Mouse (Mus musculus): ENCODE results near the gene Fhad1. TPM values are rescaled to one million over a fixed set of nuclear protein-coding genes. Genes with fewer than 3 reads are reported as not detected.

Gene Fhad1
- polyA plus RNA-seq, 2 experiments: 0.11 to 0.23 TPM

DNA sequence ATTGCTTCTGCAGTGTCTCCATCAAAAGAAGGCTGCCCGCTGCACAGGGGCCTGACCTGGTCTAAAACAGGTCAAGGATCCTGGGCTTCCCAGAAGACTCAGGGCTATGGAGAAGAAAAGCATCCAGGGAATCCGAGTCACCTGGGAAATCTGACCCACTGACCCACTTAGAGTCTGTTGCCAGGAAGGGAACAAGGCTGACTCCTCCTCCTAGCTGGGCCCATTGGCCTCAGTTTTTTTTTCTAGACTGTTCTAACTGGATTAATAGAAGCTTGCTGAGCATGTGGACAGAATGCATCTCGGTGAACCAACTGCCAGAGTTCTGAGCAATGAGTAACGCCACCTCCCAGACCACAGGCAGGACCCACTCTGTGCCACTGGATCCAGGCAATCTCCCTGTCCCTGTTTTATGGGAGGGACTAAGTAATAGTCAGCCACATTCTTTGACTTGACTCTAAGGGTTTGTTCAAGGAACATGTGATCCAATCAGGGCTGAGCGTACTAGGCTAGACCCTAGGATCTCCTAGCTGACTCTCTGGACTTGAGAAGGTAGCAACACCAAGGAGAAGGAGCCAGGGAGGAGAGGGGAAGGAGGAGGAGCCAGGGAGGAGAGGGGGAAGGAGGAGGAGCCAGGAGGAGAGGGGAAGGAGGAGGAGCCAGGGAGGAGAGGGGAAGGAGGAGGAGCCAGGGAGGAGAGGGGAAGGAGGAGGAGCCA, 21.4 kb downstream of the Fhad1 start:
- no peaks in the 10 kb centered on the region for H3K36me3 ChIP-seq (replicated peaks; ENCODE audit: control insufficient read depth, insufficient read depth, low read depth)
- ATAC-seq (ENCODE audit: insufficient read depth): peak; percentile 12; the same call in 1 of the 2 replicates
- WGBS (ENCODE audit: insufficient replicate concordance): 50% methylated on average over 5 of the region's 5 CpGs

DNA sequence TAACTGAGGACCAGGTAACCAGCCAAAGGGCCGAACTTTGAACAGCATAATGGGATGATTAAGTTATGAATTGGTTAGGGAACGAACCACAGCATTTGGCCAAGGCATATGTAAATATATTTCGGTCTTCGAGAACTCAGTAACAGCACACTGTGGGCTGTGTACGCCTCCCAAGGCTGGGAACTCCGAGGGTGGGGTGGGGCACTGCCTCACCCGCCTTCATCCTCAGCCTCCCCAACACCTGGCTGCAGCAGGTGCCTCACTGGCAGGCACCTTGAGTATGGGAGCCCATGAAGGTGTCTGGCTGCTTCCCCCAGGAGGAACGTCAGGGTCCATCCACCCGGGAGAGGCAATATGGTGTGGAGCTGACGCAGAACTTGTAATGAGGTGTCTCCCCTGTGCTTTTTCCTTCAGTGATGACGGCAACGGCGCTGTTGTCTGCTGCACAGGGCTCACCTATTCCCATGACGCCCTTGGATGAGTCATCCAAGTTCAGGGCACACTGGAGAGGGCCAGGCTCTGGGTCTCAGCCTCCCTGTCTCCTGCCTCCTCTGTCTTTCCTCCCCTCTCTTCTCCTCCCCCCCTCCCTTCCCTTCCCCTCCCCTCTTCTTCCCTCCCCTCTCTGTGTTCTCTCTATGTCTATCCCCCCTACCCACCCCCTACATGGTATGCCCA, 22.2 kb downstream of the Fhad1 start:
- no peaks in the 10 kb centered on the region for H3K9me3 ChIP-seq (ENCODE audit: control insufficient read depth, low read length)
- H3K4me3 ChIP-seq (ENCODE audit: insufficient read depth in 1 of 2, low read depth in 2 of 2, low read length in 2 of 2): no peak overlapping the region
- TF ChIP-seq EP300 (IDR thresholded peaks at IDR 0.05; ENCODE audit: low read depth) (no peak), CTCF (IDR thresholded peaks at IDR 0.05; ENCODE audit: low read depth) (no peak)
- ATAC-seq (ENCODE audit: insufficient read depth) (no peak), DNase-seq (ENCODE audit: low read depth in 3 of 3, low spot score in 3 of 3) (no peak)
- no peaks in the 10 kb centered on the region for H3K36me3 ChIP-seq (replicated peaks; ENCODE audit: control insufficient read depth, insufficient read depth, low read depth)
- no peak overlapping the region for H3K27ac ChIP-seq
- no peaks in the 10 kb centered on the region for H3K27me3 ChIP-seq (ENCODE audit: control insufficient read depth, insufficient read depth, low read length)
- 73% methylated on average over 14 of the region's 14 CpGs for WGBS (ENCODE audit: insufficient replicate concordance)
- no peak overlapping the region for H3K9ac ChIP-seq (replicated peaks)
- peaks cover 0 to 11% of the 10 kb centered on the region in 2 experiments; a peak in 2 of 4 replicates for H3K4me1 ChIP-seq (replicated peaks; ENCODE audit: control insufficient read depth in 2 of 2, insufficient read depth in 2 of 2, low read length in 1 of 2)
- no peak overlapping the region for H3K4me2 ChIP-seq (ENCODE audit: low read depth)

More for the DNA sequence above, 21.4 kb downstream of the Fhad1 start:
- no peak overlapping the region for H3K27ac ChIP-seq
- H3K9ac ChIP-seq (replicated peaks): no peak overlapping the region
- no peak for TF ChIP-seq CTCF (IDR thresholded peaks at IDR 0.05; ENCODE audit: low read depth)
- no peak for TF ChIP-seq EP300 (IDR thresholded peaks at IDR 0.05; ENCODE audit: low read depth)
- no peak overlapping the region for H3K4me2 ChIP-seq (ENCODE audit: low read depth)
- H3K4me1 ChIP-seq (replicated peaks; ENCODE audit: control insufficient read depth in 2 of 2, insufficient read depth in 2 of 2, low read length in 1 of 2): peaks cover 0 to 14% of the 10 kb centered on the region in 2 experiments; a peak in 2 of 4 replicates
- no peak overlapping the region for H3K4me3 ChIP-seq (ENCODE audit: insufficient read depth in 1 of 2, low read depth in 2 of 2, low read length in 2 of 2)
- DNase-seq (ENCODE audit: low read depth in 3 of 3, low spot score in 3 of 3): no peak
- no peaks in the 10 kb centered on the region for H3K27me3 ChIP-seq (ENCODE audit: control insufficient read depth, insufficient read depth, low read length)
- no peaks in the 10 kb centered on the region for H3K9me3 ChIP-seq (ENCODE audit: control insufficient read depth, low read length)

DNA sequence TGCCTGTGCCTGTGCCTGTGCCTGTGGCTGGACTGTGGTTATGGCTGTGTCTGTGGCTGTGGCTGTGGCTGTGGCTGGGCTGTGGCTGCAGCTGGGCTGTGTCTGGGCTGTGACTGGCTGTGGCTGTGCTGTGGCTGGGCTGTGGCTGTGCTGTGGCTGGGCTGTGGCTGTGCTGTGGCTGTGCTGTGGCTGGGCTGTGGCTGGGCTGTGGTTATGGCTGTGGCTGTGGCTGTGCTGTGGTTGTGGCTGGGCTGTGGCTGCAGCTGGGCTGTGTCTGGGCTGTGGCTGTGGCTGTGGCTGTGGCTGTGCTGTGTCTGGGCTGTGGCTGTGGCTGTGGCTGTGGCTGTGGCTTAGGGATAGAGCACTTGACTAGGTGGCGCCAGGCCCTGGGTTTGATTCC, 26.7 kb downstream of the Fhad1 start:
- TF ChIP-seq EP300 (IDR thresholded peaks at IDR 0.05; ENCODE audit: low read depth): no peak
- H3K9me3 ChIP-seq (ENCODE audit: control insufficient read depth, low read length): no peaks in the 10 kb centered on the region
- H3K4me2 ChIP-seq (ENCODE audit: low read depth): no peak overlapping the region
- H3K36me3 ChIP-seq (replicated peaks; ENCODE audit: control insufficient read depth, insufficient read depth, low read depth): no peaks in the 10 kb centered on the region
- no peak overlapping the region for H3K27ac ChIP-seq
- no peaks in the 10 kb centered on the region for H3K27me3 ChIP-seq (ENCODE audit: control insufficient read depth, insufficient read depth, low read length)
- DNase-seq (ENCODE audit: low read depth in 3 of 3, low spot score in 3 of 3) (no peak), ATAC-seq (ENCODE audit: insufficient read depth) (no peak)
- H3K9ac ChIP-seq (replicated peaks): no peak overlapping the region
- no peaks in the 10 kb centered on the region for H3K4me1 ChIP-seq (replicated peaks; ENCODE audit: control insufficient read depth in 2 of 2, insufficient read depth in 2 of 2, low read length in 1 of 2)
- 67% methylated on average over 1 of the region's 1 CpGs for WGBS (ENCODE audit: insufficient replicate concordance)
- H3K4me3 ChIP-seq (ENCODE audit: insufficient read depth in 1 of 2, low read depth in 2 of 2, low read length in 2 of 2): no peak overlapping the region

DNA sequence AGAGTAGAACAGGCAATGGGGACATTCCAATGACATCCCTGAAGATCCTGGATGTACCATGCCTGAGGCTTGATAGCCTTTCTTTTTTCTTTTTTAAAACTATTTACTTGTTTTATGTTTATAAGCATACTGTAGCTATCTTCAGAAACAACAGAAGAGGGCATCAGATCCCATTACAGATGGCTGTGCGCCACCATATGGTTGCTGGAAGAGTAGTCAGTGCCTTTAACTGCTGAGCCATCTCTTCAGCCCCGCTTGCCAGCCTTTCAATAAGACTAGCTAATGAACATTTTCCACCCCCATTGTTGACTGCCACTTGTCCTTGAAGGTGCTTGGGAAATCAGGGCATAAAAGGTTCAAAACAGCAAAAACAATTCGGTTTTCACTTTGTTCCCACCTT, 31.2 kb downstream of the Fhad1 start:
- Histone ChIP-seq H3K27ac (no peak overlapping the region), H3K4me3 (ENCODE audit: insufficient read depth in 1 of 2, low read depth in 2 of 2, low read length in 2 of 2) (no peak overlapping the region), H3K4me1 (replicated peaks; ENCODE audit: control insufficient read depth in 2 of 2, insufficient read depth in 2 of 2, low read length in 1 of 2) (no peaks in the 10 kb centered on the region), H3K9me3 (ENCODE audit: control insufficient read depth, low read length) (no peaks in the 10 kb centered on the region), H3K4me2 (ENCODE audit: low read depth) (no peak overlapping the region), H3K36me3 (replicated peaks; ENCODE audit: control insufficient read depth, insufficient read depth, low read depth) (no peaks in the 10 kb centered on the region), H3K9ac (replicated peaks) (no peak overlapping the region), H3K27me3 (ENCODE audit: control insufficient read depth, insufficient read depth, low read length) (no peaks in the 10 kb centered on the region)
- ATAC-seq (ENCODE audit: insufficient read depth) (no peak), DNase-seq (ENCODE audit: low read depth in 3 of 3, low spot score in 3 of 3) (no peak)
- WGBS (ENCODE audit: insufficient replicate concordance): 54% methylated on average over 3 of the region's 3 CpGs
- TF ChIP-seq CTCF (IDR thresholded peaks at IDR 0.05; ENCODE audit: low read depth) (0 out of 2 replicates have a peak, but pooled peaks have one; percentile 10), EP300 (IDR thresholded peaks at IDR 0.05; ENCODE audit: low read depth) (no peak)

GRCm38 (mm10) chr4:141981475-141981874, 33.4 kb downstream of the Fhad1 start:
- Histone ChIP-seq H3K36me3 (replicated peaks; ENCODE audit: control insufficient read depth, insufficient read depth, low read depth) (no peaks in the 10 kb centered on the region), H3K4me2 (ENCODE audit: low read depth) (no peak overlapping the region), H3K27me3 (ENCODE audit: control insufficient read depth, insufficient read depth, low read length) (no peaks in the 10 kb centered on the region), H3K4me3 (ENCODE audit: insufficient read depth in 1 of 2, low read depth in 2 of 2, low read length in 2 of 2) (no peak overlapping the region), H3K9me3 (ENCODE audit: control insufficient read depth, low read length) (no peaks in the 10 kb centered on the region), H3K27ac (no peak overlapping the region), H3K9ac (replicated peaks) (no peak overlapping the region), H3K4me1 (replicated peaks; ENCODE audit: control insufficient read depth in 2 of 2, insufficient read depth in 2 of 2, low read length in 1 of 2) (no peaks in the 10 kb centered on the region)
- TF ChIP-seq CTCF (IDR thresholded peaks at IDR 0.05; ENCODE audit: low read depth) (no peak), EP300 (IDR thresholded peaks at IDR 0.05; ENCODE audit: low read depth) (no peak)
- ATAC-seq (ENCODE audit: insufficient read depth): no peak
- no peak for DNase-seq (ENCODE audit: low read depth in 3 of 3, low spot score in 3 of 3)
- WGBS (ENCODE audit: insufficient replicate concordance): 59% methylated on average over 3 of the region's 3 CpGs

All from liver, embryonic 14.5 days (tissue).